Mouse (Mus musculus) right cerebral cortex, postnatal 4 days (tissue): Measurements from ENCODE around the gene Hoxa3.
A peak's percentile ranks its signal among the peaks of the same experiment; 100 is the strongest.

ENCODE experiments used
- DNase-seq: peaks from one replicate; pipeline ENCODE4 v3.0.0-alpha.2; 2022

The Hoxa3 gene

DNA sequence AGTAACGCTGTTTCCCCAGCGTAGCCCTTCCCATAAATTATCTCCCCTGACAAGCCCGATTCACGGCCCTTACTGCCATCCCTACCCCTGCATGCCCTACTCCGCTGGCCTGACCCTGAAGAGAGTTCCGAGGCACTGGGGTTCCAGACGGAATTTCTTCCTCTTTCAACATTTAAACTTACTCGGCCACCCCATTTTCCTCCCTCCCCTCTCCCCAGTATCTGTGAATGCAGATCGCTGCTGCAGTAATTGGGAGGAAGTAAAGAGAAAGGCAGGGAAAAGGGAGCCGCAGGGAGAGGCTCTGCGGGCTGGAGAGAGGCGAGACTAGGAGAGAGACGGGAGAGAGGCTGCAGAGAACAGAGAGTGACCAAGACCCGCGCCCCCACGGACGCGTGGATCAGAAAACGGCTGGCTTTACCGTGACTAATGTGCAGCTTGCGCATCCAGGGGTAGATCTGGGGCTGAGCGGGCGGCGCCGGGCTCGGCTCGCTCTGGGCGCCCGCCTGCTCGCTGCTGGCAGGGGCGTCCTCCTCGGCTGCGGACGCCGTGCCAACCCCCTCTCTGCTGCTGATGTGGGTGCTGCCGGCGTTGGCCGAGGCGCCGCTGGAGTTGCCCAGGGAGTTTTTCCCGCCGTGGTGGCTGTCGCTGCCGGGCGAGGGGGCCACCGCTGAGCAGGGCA lies 9.6 kb downstream of the Hoxa3 start:
- DNase-seq, result no peak

DNA sequence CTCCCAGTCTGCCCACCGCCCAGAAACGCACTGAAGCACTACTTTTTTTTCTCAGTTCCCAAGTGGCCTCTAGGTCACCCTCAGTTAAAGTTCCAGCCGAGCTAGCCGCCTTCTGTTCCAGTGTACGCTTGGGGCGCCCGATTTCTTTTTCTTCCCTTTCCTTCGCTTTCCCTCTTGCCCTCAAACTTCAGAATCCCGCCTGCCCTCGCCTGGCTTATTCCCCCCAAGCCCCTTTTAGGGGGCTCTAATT lies 10.1 kb downstream of the Hoxa3 start:
- no peak for DNase-seq

DNA sequence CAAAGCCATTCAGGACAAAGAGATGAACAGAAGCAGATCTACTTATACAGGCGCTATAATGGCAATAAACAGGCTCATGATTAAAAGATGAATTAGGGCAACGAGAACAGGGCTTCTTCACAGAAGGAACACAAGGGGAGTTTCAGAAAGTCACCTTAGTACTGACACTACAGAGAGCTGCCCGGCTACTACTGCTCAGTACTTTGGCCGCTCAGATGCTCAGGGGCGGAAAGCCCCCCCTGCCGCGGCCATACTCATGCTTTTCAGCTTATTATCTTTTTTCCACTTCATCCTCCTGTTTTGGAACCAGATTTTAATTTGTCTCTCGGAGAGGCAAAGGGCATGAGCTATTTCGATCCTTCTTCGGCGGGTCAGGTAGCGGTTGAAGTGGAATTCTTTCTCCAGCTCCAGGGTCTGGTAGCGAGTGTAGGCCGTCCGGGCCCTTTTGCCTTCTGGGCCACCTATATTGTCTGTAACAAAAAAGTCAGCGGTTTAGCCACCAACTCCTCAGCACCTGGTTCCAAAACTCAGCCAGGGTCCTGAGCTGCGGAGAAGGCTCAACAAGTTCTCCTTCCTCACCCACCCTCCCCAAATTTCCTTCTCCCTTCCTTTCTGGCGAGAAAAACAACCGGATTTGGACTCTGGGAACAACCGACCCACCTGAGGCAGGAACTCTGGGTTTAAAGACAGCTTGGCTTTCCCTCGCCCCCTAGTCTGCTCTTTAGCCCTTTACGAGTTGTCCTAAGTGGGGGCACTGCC lies 10.6 kb downstream of the Hoxa3 start:
- DNase-seq, result no peak

GRCm38 (mm10) chr6:52201269-52201668 lies 11.9 kb downstream of the Hoxa3 start:
- DNase-seq, result no peak

DNA sequence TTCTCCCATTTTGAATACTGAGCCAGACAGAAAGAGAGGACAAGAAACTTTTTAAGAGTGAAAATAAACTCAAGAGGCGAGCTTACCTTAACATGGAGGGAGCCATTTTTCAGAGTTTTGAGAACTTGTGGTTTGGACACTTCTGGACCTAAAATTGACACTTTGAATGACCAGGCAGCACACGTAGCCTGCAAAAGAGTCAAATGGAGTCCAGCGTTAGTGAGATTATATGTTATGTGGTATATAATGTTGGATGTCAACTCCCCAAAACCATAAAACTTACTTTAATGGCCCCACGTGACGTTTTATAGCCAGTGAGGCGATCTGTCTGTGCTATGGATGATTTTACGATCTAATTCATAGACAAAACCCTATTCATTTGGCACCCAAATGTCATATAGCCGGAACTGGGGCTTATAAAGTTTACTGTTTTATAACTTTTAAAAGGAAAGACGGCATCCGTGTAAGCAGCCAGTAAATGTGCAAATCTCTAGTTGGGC lies 12.3 kb downstream of the Hoxa3 start:
- DNase-seq, result no peak

DNA sequence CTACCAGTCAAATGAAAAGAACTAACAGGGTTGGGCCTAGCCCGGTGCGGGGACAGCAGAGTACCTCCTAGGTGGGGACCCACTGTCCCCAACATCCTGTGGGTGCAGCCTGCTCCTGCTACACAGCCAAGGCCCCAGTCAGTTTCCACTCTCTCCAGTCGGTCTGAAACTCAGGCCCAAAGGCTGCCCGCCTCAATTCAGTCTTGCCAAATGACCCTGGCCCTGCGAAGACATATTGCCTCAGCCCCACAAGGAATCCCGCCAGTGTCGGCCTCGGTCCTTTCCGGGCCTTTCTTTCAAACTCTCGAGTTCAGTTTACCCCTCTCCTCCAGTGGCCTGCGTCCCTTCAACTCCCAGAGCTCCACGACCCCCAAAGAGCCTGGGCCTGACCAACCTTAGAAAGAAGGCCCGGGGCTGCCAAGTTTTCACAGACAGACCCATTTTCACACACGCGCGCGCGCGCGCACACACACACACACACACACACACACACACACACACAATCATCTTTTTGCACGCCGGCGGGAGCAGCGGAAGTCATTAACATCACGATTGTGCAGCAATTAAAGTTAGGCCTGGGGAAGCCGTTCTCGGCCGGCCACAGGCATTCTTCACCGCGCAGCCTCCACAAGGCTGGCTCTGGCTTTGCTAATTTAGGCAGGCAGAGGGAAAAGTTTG lies 12.9 kb downstream of the Hoxa3 start:
- no peak for DNase-seq

- DNase-seq, result no peak
These were observed 15.9 kb downstream of the Hoxa3 start for GRCm38 (mm10) chr6:52197271-52197670.

- no peak for DNase-seq
These were observed 16.3 kb downstream of the Hoxa3 start for GRCm38 (mm10) chr6:52196811-52197210.

DNA sequence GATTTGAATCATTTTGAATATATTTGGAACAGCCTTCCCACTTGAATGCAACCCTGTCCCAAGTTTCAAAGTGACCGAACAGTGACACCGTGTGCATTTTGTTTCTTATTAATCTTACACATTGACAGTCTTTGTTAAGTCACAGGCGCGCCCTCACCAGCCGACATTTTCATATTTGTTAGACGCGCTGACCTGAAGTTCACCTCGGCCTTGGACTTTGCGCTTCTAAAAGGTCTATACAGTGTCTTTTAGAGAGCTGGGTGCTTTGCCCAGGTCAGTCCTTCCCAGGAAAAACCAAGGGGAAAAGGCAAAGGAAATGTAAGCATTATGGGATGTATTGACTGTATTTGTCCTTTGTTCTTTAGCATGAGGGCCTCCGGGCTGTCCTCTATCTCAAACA lies 18.4 kb downstream of the Hoxa3 start:
- no peak for DNase-seq

- peak; percentile 60 for DNase-seq
These were observed 21.1 kb downstream of the Hoxa3 start for GRCm38 (mm10) chr6:52191860-52192550.

DNA sequence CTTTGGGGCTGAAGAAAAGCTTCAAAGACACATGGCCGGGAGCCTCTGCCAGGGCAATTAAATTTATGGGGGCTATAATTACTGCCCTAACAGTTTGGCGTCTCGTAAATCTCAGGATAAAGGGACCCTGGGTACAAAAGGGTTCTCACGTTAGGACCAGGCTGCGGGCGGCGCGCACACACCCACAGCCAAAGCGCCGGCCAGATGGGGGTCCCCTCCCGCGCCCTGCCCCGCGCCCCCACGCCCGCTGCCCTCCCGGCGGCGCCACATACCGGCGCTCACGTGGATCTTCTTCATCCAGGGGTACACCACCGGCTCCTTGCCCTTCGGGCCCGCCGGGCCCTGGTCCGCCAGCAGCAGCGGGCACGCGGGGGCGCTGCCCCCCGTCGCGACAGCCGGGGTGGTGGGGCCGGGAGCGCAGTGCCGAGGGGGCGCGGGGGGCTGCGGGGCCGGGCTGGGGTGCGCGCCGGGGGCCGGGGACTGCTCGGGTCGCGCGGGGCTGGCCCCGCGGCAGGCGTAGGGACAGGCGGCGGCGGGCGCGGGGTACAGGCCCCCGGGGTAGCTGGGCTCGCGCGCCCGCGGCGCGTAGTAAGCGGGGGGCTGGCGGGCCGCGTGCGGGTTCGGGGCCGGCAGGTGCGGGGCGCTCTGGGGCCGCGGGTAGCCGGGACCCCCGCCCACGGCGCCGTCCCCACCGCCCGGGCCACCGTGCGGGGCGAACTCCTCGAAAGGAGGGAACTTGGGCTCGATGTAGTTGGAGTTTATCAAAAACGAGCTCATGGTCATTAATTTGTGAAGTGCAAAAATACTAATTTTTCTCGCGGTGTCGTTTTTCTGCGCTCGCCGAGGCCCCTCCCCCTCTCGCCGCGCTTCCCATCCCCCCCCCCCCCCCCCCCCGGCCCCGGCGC lies 22.0 kb downstream of the Hoxa3 start, which contains the start of gene Hoxa4:
Hoxa4 (minus strand) TSS at position 848 of the 905 bp plus-strand sequence.
- no peak for DNase-seq

- DNase-seq, result no peak
These were observed 22.7 kb downstream of the Hoxa3 start for GRCm38 (mm10) chr6:52190410-52190809.

GRCm38 (mm10) chr6:52189909-52190308 lies 23.2 kb downstream of the Hoxa3 start:
- no peak for DNase-seq

DNA sequence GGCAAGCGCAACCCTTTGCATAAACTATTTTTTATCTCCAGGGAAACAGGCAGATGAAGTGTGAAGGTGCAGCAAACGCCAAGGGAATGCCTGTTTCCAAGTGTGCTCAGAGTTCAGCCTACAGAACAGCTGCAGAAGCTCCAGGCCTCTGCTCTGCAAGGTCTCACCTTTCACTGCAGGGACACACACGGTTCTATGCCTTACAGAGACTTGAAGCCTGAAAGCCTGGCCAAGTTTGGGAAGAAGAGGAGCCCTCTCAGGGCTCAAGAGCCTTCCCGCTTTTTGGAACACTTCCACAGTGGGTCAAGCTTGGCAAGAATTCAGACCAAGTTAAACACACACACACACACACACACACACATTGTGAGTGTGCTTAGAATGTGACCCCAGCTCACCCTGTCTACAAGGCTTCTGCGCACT lies 24.0 kb downstream of the Hoxa3 start:
- DNase-seq, result no peak

DNA sequence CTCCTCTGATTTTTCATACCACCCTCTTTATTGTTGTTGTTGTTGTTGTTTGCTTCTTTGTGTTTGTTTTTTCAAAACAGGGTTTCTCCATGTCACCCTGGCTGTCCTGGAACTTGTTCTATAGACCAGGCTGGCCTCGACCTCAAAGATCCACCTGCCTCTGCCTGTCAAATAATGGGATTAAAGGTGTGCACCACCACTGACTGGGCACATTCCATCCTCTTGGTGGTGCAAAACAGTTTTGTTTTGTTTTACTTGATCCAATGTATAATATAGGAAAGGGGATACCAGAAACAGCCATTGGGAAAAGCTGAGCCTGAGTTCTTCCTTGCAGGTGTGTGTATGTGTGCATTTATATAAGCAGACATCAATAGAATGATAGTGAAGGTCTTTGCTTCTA lies 26.6 kb downstream of the Hoxa3 start:
- DNase-seq, result no peak

DNA sequence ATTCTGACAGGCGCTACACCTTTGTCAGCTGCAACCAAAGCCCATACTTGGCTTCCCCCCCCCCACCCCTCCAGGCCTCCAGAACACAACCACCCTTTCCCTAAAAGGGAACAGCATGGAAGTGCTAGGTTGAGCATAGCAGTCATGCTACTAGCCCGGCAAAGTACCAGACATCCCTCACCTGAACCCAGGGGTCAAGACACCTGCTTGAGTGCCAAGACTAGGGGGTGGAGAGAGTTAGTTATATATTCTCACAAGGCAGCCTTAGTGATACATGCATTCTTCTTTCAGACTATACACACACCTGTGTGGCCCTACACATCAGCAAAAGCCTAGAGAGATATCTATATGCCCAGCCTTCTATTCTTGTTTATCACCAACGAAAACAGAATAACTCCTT lies 27.3 kb downstream of the Hoxa3 start:
- no peak for DNase-seq

- no peak for DNase-seq
These were observed 27.9 kb downstream of the Hoxa3 start for GRCm38 (mm10) chr6:52185222-52185621.

GRCm38 (mm10) chr6:52184668-52185067 lies 28.5 kb downstream of the Hoxa3 start:
- DNase-seq, result no peak

DNA sequence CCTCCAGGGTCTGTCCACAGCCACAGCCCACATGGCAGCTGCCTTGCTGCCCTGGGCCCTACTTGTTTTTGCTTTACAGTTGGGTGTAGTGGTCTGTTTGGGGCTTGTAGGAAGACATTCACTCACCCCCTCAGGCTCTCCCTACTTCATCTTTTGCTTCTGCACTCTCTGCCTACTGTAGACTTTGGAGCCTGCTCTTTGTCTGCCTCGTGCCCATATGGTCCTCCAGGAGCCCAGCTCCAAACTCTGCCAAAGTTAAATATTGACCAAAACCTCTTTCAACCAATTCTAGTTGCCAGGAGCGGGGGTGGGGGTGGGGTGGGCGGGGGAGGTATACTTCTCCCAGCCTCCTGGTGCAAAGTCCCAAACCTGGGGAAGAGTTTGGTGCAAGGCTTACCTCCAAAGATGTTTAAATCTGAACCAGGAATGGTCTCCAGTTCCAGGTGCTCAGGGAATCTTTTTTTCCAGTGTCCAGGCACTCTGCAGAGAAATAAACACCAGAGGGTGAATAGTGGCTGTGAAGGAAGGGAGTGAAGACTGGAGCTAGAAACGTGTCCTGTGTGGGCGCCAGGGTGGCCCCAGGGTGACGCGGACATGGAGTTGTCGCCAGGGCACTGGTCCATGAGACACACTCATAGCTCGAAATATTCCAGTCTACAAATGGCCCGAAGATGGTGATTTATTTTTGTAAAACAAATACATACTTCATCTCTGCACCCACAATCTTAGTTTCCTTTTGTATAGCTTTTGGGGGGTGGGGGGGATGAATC lies 29.6 kb downstream of the Hoxa3 start:
- DNase-seq, result no peak

DNA sequence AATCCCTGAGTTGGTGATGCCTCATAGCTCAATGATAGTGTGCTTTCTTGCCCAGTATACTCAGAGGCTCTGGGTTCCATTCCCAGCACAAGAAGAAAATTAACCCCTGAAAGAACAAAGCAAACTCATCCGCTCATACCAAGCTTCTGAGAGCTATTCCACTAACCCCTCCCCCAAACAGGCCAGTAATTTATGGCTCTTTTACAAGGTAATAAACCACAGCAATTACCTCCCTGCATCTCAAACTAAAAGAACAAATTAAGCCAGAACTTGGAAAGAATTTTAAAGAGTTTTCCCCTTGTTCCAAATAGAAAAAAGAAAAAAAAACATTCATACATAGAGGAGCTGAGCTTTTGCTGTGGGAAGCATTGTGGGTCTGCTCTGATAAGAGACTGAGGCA lies 30.3 kb downstream of the Hoxa3 start:
- no peak for DNase-seq

DNA sequence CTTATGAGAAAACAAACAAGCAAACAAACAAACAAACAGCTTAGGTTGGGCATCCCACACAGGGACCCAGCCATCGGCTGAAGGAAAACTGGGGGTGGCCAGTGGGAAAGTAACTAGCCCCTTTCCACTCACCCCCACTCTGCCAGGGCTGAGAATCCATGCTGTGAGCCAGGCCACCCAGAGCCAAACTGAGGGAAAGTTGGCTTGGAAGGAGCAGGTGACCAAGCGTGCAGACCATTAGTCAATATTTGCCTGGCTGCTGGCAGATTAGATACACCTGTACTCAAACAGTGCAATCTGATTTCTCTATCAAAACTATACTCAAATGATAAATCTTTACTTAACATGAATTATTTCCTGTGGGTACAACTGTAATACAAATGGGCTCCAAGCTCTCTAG lies 31.1 kb downstream of the Hoxa3 start:
- no peak for DNase-seq

- DNase-seq, result no peak
These were observed 32.4 kb downstream of the Hoxa3 start for GRCm38 (mm10) chr6:52180726-52181125.
